Mouse (Mus musculus) midbrain, embryonic 13.5 days (tissue): ENCODE measurements at regions not wholly inside any gene's neighbourhood (a gene's known extent, or its start where the extent isn't known, plus 50 kb on each side); places are given as distances from the start of the nearest gene placed in this dataset.

Experiments used
- ATAC-seq: fragments of 200-750 bp; cut with Nextera tagmentation; 2 replicates; pipeline ENCODE4 v1.8.0; 2017; ENCODE audit warnings: mild to moderate bottlenecking, moderate TSS enrichment, moderate library complexity
- H3K27ac ChIP-seq: fragments of 300-500 bp; sonication (generic); 2 replicates; pipeline ENCODE4 v1.5.1; 2015; ENCODE audit warnings: inconsistent platforms, mild to moderate bottlenecking, moderate library complexity
- H3K27me3 ChIP-seq: fragments of 300-500 bp; sonication (generic); 2 replicates; pipeline ENCODE4 v1.6.1; 2015; ENCODE audit warnings: mild to moderate bottlenecking, inconsistent platforms
- H3K36me3 ChIP-seq: fragments of 300-500 bp; sonication (generic); 2 replicates; pipeline ENCODE4 v1.6.1; 2015; ENCODE audit warnings: mild to moderate bottlenecking, inconsistent platforms
- H3K4me1 ChIP-seq: fragments of 300-500 bp; sonication (generic); replicated peaks from 2 replicates; pipeline ENCODE4 v1.6.1; 2015; ENCODE audit warnings: inconsistent platforms
- H3K4me2 ChIP-seq: fragments of 300-500 bp; sonication (generic); replicated peaks from 2 replicates; pipeline ENCODE4 v1.6.1; 2015; ENCODE audit warnings: moderate library complexity, mild to moderate bottlenecking, inconsistent platforms
- H3K4me3 ChIP-seq: fragments of 300-500 bp; sonication (generic); replicated peaks from 2 replicates; pipeline ENCODE4 v1.5.1; 2015; ENCODE audit warnings: mild to moderate bottlenecking, inconsistent platforms
- H3K9ac ChIP-seq: fragments of 300-500 bp; sonication (generic); replicated peaks from 2 replicates; pipeline ENCODE4 v1.6.1; 2015; ENCODE audit warnings: mild to moderate bottlenecking, inconsistent platforms
- H3K9me3 ChIP-seq: fragments of 300-500 bp; sonication (generic); 2 replicates; pipeline ENCODE4 v1.6.1; 2016; ENCODE audit warnings: mild to moderate bottlenecking, inconsistent platforms
- WGBS: fragments of 180-500 bp; shearing (Covaris S2); methylation state at CpG from one replicate; pipeline ENCODE4 v1.1.7; 2015; 5-methylcytosine and 5-hydroxymethylcytosine counted together

GRCm38 (mm10) chr2:103896160-103896559 is 61.6 kb upstream of the Lmo2 start:
- peaks cover 9% of the 10 kb centered on the region for H3K4me1 ChIP-seq
- no peaks in the 10 kb centered on the region for H3K36me3 ChIP-seq
- no peak for ATAC-seq
- no peaks in the 10 kb centered on the region for H3K27me3 ChIP-seq
- no peak overlapping the region for H3K4me3 ChIP-seq
- H3K4me2 ChIP-seq, result no peak overlapping the region
- no peaks in the 10 kb centered on the region for H3K9me3 ChIP-seq
- 74% methylated on average over 5 of the region's 5 CpGs for WGBS
- H3K9ac ChIP-seq, result no peak overlapping the region
- no peak overlapping the region for H3K27ac ChIP-seq

- Histone ChIP-seq H3K4me1 (peaks cover 3% of the 10 kb centered on the region), H3K27ac (no peak overlapping the region), H3K4me2 (no peak overlapping the region), H3K4me3 (no peak overlapping the region), H3K9ac (no peak overlapping the region), H3K9me3 (no peaks in the 10 kb centered on the region), H3K27me3 (no peaks in the 10 kb centered on the region), H3K36me3 (no peaks in the 10 kb centered on the region)
- WGBS, result 42% methylated on average over 3 of the region's 3 CpGs
- ATAC-seq, result no peak
Observed at GRCm38 (mm10) chr2:103896814-103897213, 61.0 kb upstream of the Lmo2 start.

DNA sequence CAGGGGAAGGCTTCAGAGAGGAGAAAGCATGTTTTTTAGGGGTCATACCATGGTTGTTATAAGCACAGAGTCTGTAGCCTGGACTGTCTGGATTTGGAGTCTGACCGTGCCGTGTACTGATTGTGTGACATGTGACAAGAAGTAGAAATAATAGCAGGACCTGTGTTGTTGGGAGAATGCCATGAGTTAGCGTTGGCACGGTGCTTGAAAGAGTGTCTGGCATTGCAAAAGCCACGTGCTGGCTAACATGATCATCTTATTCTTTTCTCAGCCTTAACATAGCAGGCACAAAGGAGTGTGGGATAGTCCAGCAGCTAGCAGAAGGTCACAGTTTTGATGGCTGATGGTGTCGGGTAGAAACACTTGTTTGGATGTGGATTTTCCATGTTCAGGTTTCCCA is 58.1 kb upstream of the Lmo2 start:
- Histone ChIP-seq H3K4me3 (no peak overlapping the region), H3K4me1 (peaks cover 6% of the 10 kb centered on the region), H3K4me2 (no peak overlapping the region), H3K9me3 (no peaks in the 10 kb centered on the region), H3K36me3 (no peaks in the 10 kb centered on the region), H3K27me3 (no peaks in the 10 kb centered on the region), H3K9ac (no peak overlapping the region), H3K27ac (no peak overlapping the region)
- 88% methylated on average over 6 of the region's 6 CpGs for WGBS
- no peak for ATAC-seq

DNA sequence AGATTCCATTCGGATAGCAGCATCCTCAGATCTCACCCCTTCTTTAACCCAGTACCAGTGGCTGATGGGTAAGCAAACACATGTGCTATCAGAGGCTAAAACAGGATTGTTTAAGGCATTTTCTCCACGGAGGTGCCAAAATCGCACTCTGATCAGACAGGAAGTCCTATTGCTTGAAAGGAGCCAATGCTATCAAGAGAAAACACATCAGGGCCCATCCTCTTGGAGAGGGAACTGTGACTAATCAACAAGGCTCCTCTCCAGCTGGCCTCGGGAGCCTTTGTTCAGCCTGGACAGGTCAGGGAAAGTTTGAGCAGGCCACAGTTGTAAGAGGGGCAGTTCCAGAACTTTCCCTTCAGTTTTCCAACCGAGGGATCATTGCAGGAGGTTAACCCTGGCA is 57.4 kb upstream of the Lmo2 start:
- ATAC-seq, result no peak
- Histone ChIP-seq H3K4me1 (peaks cover 6% of the 10 kb centered on the region), H3K36me3 (no peaks in the 10 kb centered on the region), H3K9me3 (no peaks in the 10 kb centered on the region), H3K27ac (no peak overlapping the region), H3K4me2 (no peak overlapping the region), H3K27me3 (no peaks in the 10 kb centered on the region), H3K9ac (no peak overlapping the region), H3K4me3 (no peak overlapping the region)
- 63% methylated on average over 5 of the region's 5 CpGs for whole genome bisulfite sequencing

DNA sequence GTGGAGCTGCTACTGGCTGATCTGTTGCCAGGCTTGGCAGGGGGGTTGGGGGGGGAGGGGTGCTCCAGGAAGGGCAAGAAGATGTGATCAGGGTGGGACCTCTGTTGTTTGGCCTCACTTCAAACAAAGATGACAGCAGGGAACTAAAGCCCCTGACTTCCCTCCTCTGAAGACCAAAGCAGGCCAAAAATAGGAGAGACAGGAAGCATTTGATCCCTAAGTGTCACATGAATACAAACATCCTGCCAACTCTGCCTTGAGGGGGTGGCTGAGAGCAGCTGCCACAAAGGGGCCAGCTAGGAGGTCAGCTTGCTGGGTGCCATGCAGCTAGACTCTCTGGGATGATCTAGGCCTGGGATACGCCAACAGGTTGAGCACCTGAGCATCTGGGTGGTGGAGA is 56.3 kb upstream of the Lmo2 start:
- no peak for ATAC-seq
- Histone ChIP-seq H3K9me3 (no peaks in the 10 kb centered on the region), H3K36me3 (no peaks in the 10 kb centered on the region), H3K4me1 (peaks cover 13% of the 10 kb centered on the region; the same call in 1 of the 2 replicates), H3K4me2 (no peak overlapping the region), H3K4me3 (no peak overlapping the region), H3K9ac (no peak overlapping the region), H3K27ac (no peak overlapping the region), H3K27me3 (no peaks in the 10 kb centered on the region)
- WGBS, result 90% methylated on average over 1 of the region's 1 CpGs

DNA sequence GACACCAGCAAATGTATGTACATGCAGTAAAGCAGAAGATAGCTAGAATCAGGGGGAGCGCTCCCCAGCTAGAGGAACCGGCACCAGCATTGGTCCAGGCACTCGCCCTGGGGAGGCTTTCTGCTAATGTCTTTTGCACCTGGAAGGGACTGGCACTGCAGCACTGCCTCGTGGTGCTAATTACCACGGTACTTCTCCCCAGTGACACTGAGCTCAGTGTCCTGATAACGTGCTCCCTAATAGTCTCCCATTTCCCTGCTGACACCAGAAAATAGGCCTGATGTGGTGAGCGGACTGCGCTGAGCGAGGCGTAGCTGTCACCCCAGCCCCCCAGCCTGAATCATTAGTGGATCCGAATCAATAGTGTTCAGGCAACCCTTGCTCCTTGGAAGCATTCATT is 55.0 kb upstream of the Lmo2 start:
- Histone ChIP-seq H3K9ac (no peak overlapping the region), H3K4me2 (no peak overlapping the region), H3K4me1 (peaks cover 16% of the 10 kb centered on the region; the same call in 1 of the 2 replicates), H3K27me3 (no peaks in the 10 kb centered on the region), H3K36me3 (no peaks in the 10 kb centered on the region), H3K27ac (no peak overlapping the region), H3K9me3 (no peaks in the 10 kb centered on the region), H3K4me3 (no peak overlapping the region)
- peak; percentile 48; the same call in 1 of the 2 replicates for ATAC-seq
- 67% methylated on average over 11 of the region's 11 CpGs for WGBS

- Histone ChIP-seq H3K4me3 (no peak overlapping the region), H3K4me1 (peaks cover 16% of the 10 kb centered on the region; the same call in 1 of the 2 replicates), H3K27me3 (no peaks in the 10 kb centered on the region), H3K27ac (no peak overlapping the region), H3K9me3 (no peaks in the 10 kb centered on the region), H3K36me3 (no peaks in the 10 kb centered on the region), H3K4me2 (no peak overlapping the region), H3K9ac (no peak overlapping the region)
- ATAC-seq, result peak; percentile 65; the same call in 1 of the 2 replicates
- 89% methylated on average over 1 of the region's 1 CpGs for WGBS
Observed at GRCm38 (mm10) chr2:103905681-103906080, 52.1 kb upstream of the Lmo2 start.

DNA sequence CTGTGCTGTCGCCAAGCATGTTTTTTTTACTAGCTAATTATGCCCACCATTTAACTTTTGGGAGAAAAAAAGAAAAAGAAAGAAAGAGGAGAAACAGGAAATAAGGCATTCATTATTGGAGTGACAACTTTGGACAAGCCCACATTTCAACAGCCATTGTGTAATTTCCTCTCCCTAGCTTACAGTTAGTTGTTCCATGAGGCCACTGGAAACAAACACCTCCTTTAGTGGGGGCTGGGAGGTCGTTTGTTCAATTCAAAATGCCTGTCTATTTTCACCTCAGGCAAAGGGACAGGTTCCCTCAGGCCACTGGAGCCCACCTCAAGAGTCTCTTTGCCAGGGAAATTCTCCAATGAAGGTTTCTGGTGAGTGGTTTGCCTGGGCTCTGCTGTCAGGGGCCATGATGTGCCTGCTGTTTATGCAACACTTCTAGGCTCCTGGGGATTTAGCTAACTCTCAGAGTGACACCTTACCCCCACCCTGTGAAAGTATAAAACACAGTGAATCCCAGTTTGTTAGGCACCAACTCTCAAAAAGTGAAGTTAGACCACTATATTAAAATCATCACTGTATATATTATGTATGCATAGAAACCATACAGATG is 51.1 kb upstream of the Lmo2 start:
- Histone ChIP-seq H3K27ac (no peak overlapping the region), H3K36me3 (no peaks in the 10 kb centered on the region), H3K4me2 (no peak overlapping the region), H3K9me3 (no peaks in the 10 kb centered on the region), H3K9ac (no peak overlapping the region), H3K4me3 (no peak overlapping the region), H3K27me3 (no peaks in the 10 kb centered on the region), H3K4me1 (peaks cover 16% of the 10 kb centered on the region; the same call in 1 of the 2 replicates)
- no peak for ATAC-seq
- WGBS, result 44% methylated on average over 2 of the region's 2 CpGs
